Mouse (Mus musculus) NIH3T3 (cell line): ENCODE measurements around the gene Cbx7.

Experiments
- DNase-seq: peaks from one replicate; pipeline ENCODE4 v3.0.0-alpha.2; 2012; ENCODE audit warnings: low read depth

The Cbx7 gene

GRCm38 (mm10) chr15:79893824-79894123, 77.1 kb downstream of the Cbx7 start:
- no peak for DNase-seq

DNA sequence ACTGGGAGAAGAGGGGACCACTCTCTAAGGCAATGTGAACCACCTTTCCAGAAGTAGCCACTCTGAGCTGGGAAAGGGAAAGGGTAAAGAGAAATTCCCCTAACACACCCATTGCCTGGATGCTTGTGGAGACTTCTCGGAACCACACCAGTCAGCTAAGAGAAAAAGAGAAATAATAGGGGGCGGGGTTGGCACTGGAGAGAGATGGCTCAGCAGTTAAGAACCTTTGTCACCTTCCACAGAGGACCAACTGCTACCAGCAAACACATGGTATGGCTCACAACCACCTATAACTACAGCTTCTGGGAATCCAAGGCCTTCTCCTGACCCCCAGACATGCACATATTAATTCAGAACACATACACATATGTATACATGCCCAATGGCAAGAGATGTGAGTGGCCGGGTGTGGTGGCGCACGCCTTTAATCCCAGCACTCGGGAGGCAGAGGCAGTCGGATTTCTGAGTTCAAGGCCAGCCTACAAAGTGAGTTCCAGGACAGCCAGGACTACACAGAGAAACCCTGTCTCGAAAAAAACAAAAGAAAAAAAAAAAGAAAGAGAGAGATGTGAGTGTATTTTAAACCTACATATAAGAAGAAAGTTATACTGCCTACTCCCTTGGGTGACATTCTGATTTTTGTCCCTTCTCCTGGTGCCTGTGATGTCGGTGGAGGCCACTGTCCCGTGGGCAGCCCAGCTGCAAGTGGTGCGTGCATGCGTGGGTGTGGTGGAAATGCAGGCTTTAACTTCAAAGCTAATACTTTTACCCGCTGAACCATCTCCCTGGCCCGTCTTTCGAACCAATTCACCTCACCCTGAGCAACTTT, 77.7 kb downstream of the Cbx7 start:
- DNase-seq: no peak

DNA sequence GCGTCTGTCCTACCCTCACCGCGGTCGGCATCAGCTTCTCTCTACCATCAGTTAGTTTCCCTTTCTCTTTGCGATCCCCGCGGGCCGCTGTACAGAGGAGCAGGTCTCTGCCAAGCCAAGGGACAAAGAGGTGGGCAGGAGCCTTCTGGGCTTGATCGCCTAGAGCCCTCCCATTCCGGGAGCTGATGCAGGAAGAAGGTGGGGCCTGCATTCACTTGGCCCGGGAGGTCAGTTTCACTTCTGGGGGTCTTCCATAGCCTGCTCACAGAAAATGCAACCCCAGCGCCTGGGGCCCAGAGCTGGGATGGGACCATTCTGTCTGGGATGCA, 78.7 kb downstream of the Cbx7 start:
- DNase-seq: peak; percentile 75

DNA sequence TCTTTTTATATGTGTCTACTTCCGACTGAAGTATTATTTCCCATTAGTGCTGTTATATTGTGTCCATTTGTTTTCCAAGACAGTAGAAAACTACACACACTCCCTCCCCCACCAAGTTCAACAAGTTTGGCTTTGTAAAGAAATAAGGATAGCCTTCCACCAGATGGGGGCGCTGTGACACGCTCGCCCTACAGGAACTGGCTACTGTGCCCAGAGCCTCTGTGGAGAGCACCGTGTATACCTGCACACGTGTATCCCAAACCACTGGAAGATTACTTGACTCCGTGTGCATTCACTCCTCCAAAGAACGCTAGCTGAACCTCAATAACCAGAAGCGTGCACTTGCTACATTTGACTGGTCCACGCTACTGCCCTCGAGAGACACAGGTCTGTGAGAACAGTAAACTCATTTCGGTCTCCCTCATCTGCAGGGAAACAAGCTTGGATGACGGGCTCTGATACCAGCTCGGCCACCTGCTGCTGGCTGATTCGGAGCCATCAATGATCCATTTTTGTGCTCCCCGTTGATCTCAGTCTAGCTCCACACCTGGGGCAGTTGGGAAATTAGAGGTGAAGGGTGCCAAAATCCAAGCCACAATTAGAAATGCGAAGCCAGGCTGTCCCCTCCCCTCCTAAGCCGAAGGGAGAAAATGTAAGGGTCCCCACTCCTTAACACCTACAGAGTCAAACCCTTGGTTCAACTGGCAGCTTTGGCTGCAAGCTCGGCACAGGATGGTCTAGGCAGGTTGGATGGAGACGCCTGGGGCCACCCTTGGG, 79.3 kb downstream of the Cbx7 start, which contains the start of gene Apobec3:
Gene Apobec3 (plus strand): TSS at position 224 of the 777 bp plus-strand sequence.
- peak; percentile 92 for DNase-seq

DNA sequence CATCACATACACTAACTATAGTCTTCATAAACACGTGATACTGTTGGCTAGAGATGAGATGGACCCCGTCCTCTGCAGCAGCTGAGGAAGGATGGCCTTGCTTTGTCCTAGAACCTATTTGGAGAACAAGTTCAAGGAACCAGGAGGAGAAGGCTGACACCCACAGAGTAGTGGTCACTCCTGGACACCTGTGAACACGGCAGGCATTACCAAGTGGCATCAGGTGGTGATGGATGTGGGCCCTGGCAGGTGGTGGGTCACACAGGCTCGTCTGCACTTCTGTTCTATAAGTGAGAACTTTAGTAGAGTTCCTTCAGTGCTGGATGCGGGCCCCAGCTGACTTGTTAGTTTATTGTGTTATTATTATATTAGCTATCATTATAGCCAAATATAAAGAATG, 86.1 kb downstream of the Cbx7 start:
- DNase-seq: no peak

DNA sequence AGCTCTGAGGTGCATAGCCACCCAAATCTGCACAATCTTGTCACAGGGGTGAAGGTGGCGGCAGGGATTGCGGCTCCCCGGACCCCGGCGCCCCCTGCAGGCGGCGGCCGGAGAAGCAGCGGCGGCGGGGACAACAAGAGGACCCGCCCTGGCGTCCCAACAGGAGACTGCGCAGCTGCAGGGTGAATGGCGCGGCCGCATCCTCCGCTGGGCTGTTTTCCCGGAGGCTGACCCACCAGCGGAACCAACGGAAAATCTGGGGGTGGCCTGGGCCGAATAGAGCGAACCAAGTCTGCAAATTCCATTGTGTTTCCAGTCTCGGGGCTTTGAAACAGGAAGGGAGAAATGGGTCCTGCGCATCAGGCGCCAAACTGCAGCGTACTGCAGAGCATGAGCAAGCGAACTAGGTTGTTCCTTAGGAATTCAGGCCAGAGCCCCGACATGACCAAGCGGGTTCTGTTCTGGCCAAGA, 87.5 kb downstream of the Cbx7 start:
- DNase-seq: peak; percentile 97

GRCm38 (mm10) chr15:79882623-79883267, 88.2 kb downstream of the Cbx7 start:
- no peak for DNase-seq

- peak; percentile 78 for DNase-seq
Observed at GRCm38 (mm10) chr15:79880477-79880876, 90.4 kb downstream of the Cbx7 start.

- peak; percentile 98 for DNase-seq
Observed at GRCm38 (mm10) chr15:79879319-79879718, 91.6 kb downstream of the Cbx7 start.

DNA sequence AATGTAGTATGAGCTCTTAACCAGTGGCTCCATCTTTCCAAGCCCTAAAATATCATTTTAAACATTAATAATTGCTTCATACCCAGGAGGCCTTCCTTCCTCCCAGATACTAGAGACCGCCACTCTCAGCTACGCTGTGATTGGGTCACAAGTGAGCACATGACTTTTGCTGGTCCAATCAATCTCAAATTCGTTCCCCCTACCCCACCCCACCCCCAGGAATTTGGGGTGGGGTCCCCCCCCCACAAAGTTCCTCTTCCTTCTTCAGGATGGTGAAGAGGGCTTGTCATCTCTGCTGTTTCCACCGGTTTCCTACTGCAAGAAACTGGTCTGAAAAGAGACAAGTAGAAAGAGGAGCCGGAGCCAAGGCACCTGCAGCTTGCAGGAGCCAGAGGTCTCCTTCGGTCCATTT, 92.2 kb downstream of the Cbx7 start:
- peak; percentile 66 for DNase-seq

- DNase-seq: peak; percentile 46
Observed at GRCm38 (mm10) chr15:79875261-79875995, 95.5 kb downstream of the Cbx7 start.

DNA sequence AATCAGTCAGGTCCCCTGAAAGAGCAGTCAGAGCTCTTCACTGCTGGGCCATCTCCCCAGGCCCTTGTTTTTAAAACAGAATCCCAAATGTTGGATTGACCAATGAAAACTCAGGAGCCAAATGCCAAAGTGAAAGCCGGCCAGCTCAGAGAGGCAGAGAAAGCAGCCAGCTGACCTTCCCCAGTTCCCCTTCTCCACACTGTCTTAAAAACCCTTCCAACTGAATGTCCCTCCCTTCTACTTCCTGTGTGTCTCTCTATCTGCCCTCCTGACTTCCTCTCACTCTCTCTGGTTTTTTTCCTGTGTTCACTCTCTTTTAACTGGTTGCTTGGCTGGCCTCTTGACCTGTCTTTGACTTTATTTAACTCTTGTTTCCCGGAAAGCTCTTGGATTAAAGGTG, 96.9 kb downstream of the Cbx7 start:
- no peak for DNase-seq

- no peak for DNase-seq
Observed at GRCm38 (mm10) chr15:79873545-79873944, 97.4 kb downstream of the Cbx7 start.

- DNase-seq: no peak
Observed at GRCm38 (mm10) chr15:79867260-79868002, 103.5 kb downstream of the Cbx7 start.
